Mouse (Mus musculus) CH12.LX (cell line): ENCODE data around the gene Dcdc2a. TPM values are rescaled to one million over a fixed set of nuclear protein-coding genes. Genes with fewer than 3 reads are reported as not detected.

Source experiments
- DNase-seq: peaks from one replicate; pipeline ENCODE4 v3.0.0-alpha.2; 2013; ENCODE audit errors: extremely low read depth
- H3K27ac ChIP-seq: 2 replicates; pipeline ENCODE4 v1.5.1; 2012; ENCODE audit warnings: low read depth, mild to moderate bottlenecking, control low read depth, moderate library complexity; ENCODE audit not compliant: insufficient read depth
- H3K27me3 ChIP-seq: replicated peaks from 2 replicates; pipeline ENCODE3; 2012; ENCODE audit warnings: inconsistent platforms
- H3K36me3 ChIP-seq, 2 experiments: replicated peaks in 1 of 2; 2 replicates each; pipeline versions ENCODE3 to v1.6.1; 2012; ENCODE audit warnings: inconsistent platforms in 1 of 2, low read length in 1 of 2, mild to moderate bottlenecking in 1 of 2, mixed read lengths in 1 of 2, moderate library complexity in 1 of 2; ENCODE audit not compliant: control insufficient read depth in 1 of 2, insufficient read depth in 1 of 2
- H3K4me1 ChIP-seq, 2 experiments: 2 replicates each; pipeline ENCODE4 v1.6.1; 2012; ENCODE audit warnings: inconsistent platforms in 1 of 2, moderate library complexity in 1 of 2; ENCODE audit not compliant: insufficient read depth in 2 of 2, control insufficient read depth in 1 of 2
- H3K4me2 ChIP-seq: 2 replicates; pipeline ENCODE4 v1.6.1; 2012; ENCODE audit warnings: low read depth, mild to moderate bottlenecking, control low read depth; ENCODE audit not compliant: poor library complexity, insufficient read depth, severe bottlenecking
- H3K4me3 ChIP-seq, 3 experiments: fragments of 150-350 bp in 1 of 3; sonication (generic) in 1 of 3; replicated peaks in 1 of 3; 2 replicates each; pipeline versions ENCODE3 to v1.5.1; 2011 to 2012; ENCODE audit warnings: low read depth in 2 of 3, low read length in 2 of 3, mild to moderate bottlenecking in 2 of 3, moderate library complexity in 2 of 3, control low read depth in 1 of 3, improper control_type of control experiment in 1 of 3, inconsistent platforms in 1 of 3, mixed read lengths in 1 of 3; ENCODE audit not compliant: poor library complexity in 1 of 3
- H3K79me2 ChIP-seq: replicated peaks from 2 replicates; pipeline ENCODE4 v1.6.1; 2012; ENCODE audit warnings: mild to moderate bottlenecking, moderate library complexity; ENCODE audit not compliant: control insufficient read depth, poor library complexity, insufficient read depth, severe bottlenecking; ENCODE audit errors: extremely low read depth
- H3K9ac ChIP-seq: 2 replicates; pipeline ENCODE4 v1.6.1; 2012; ENCODE audit warnings: low read depth, mild to moderate bottlenecking, control low read depth, moderate library complexity; ENCODE audit not compliant: insufficient read depth
- H3K9me3 ChIP-seq: replicated peaks from 2 replicates; pipeline ENCODE3; 2012; ENCODE audit warnings: low read length, inconsistent platforms, mixed read lengths
- CHD2 ChIP-seq: IDR thresholded peaks from 2 replicates; pipeline ENCODE4 v1.6.1; 2011; ENCODE audit warnings: low read length, improper control_type of control experiment
- CTCF ChIP-seq, 2 experiments: IDR thresholded peaks in 1 of 2; conservative IDR thresholded peaks in 1 of 2; 2 replicates each; pipeline ENCODE4 v1.5.1; 2011 to 2012; ENCODE audit warnings: low read depth in 2 of 2, low read length in 2 of 2, improper control_type of control experiment in 1 of 2, inconsistent platforms in 1 of 2, mild to moderate bottlenecking in 1 of 2, moderate library complexity in 1 of 2
- E2F4 ChIP-seq: IDR thresholded peaks from 2 replicates; pipeline ENCODE4 v1.6.1; 2011; ENCODE audit warnings: low read depth, low read length, improper control_type of control experiment; ENCODE audit not compliant: insufficient replicate concordance
- ELF1 ChIP-seq: IDR thresholded peaks from 2 replicates; pipeline ENCODE4 v1.6.1; 2014; ENCODE audit warnings: low read depth, mild to moderate bottlenecking, inconsistent platforms, low read length, improper control_type of control experiment
- ETS1 ChIP-seq: conservative IDR thresholded peaks from 2 replicates; pipeline ENCODE4 v1.6.1; 2012; ENCODE audit warnings: low read depth, mild to moderate bottlenecking, inconsistent platforms, low read length, improper control_type of control experiment, moderate library complexity
- GABPA ChIP-seq: IDR thresholded peaks from 2 replicates; pipeline ENCODE4 v1.6.1; 2012; ENCODE audit warnings: low read depth, low read length, improper control_type of control experiment, inconsistent platforms; ENCODE audit not compliant: insufficient replicate concordance
- KAT2A ChIP-seq: IDR thresholded peaks from 2 replicates; pipeline ENCODE4 v1.6.1; 2012; ENCODE audit warnings: low read length, improper control_type of control experiment, inconsistent platforms; ENCODE audit not compliant: insufficient replicate concordance
- MAZ ChIP-seq: IDR thresholded peaks from 2 replicates; pipeline ENCODE4 v1.6.1; 2012; ENCODE audit warnings: low read depth, mild to moderate bottlenecking, inconsistent platforms, low read length, improper control_type of control experiment, moderate library complexity
- MEF2A ChIP-seq: IDR thresholded peaks from 2 replicates; pipeline ENCODE4 v1.6.1; 2014; ENCODE audit warnings: low read depth, mild to moderate bottlenecking, inconsistent platforms, low read length, improper control_type of control experiment, borderline replicate concordance
- MXI1 ChIP-seq: IDR thresholded peaks from 2 replicates; pipeline ENCODE4 v1.6.1; 2011; ENCODE audit warnings: mild to moderate bottlenecking, low read depth, low read length, improper control_type of control experiment
- PAX5 ChIP-seq: IDR thresholded peaks from 2 replicates; pipeline ENCODE4 v1.6.1; 2012; ENCODE audit warnings: low read length, inconsistent platforms, mixed read lengths
- POLR2AphosphoS2 ChIP-seq: IDR thresholded peaks from 2 replicates; pipeline ENCODE4 v1.6.1; 2011; ENCODE audit warnings: low read depth, low read length, improper control_type of control experiment
- SMC3 ChIP-seq: IDR thresholded peaks from 2 replicates; pipeline ENCODE4 v1.6.1; 2011; ENCODE audit warnings: low read depth, low read length, improper control_type of control experiment
- USF1 ChIP-seq: IDR thresholded peaks from 2 replicates; pipeline ENCODE4 v1.6.1; 2014; ENCODE audit warnings: low read depth, mild to moderate bottlenecking, inconsistent platforms, low read length, improper control_type of control experiment
- USF2 ChIP-seq: conservative IDR thresholded peaks from 2 replicates; pipeline ENCODE4 v1.6.1; 2011; ENCODE audit warnings: low read depth, low read length, improper control_type of control experiment
- ZMIZ1 ChIP-seq: IDR thresholded peaks from 2 replicates; pipeline ENCODE4 v1.6.1; 2012; ENCODE audit warnings: low read depth, mild to moderate bottlenecking, inconsistent platforms, low read length, improper control_type of control experiment
- dilution Hi-C: fragments of 300-500 bp; cut with MboI; formaldehyde crosslinking; loops from 2 replicates; pipeline ENCODE4 v1.14.3; 2020; ENCODE audit warnings: low sequenced_read_pairs; ENCODE audit not compliant: extremely low pct_unique_long_range_greater_than_20kb, extremely low pct_ligation_motif_present
- in situ Hi-C: fragments of 300-500 bp; cut with MboI; formaldehyde crosslinking; loops from 3 replicates; pipeline ENCODE4 v1.14.3; 2019; ENCODE audit warnings: low sequenced_read_pairs, low pct_ligation_motif_present, low pct_unique_long_range_greater_than_20kb, mixed read lengths
- polyA plus RNA-seq: library from polyadenylated mRNA; unstranded; fragments of >175 nt; gene quantifications from 2 replicates; pipeline ENCODE4 v1.2.1, GENCODE M21; 2012; ENCODE audit warnings: low read depth; ENCODE audit not compliant: insufficient read length
- total RNA-seq, 2 experiments: library from RNA; depleted of rRNA; stranded (reverse); fragments of 300-350 nt in 1 of 2; fragments of >200 nt in 1 of 2; gene quantifications; 2 replicates each; pipeline ENCODE4 v1.2.3; 2012 to 2014

Gene Dcdc2a
- total and polyA plus RNA-seq, 3 experiments, result not detected

DNA sequence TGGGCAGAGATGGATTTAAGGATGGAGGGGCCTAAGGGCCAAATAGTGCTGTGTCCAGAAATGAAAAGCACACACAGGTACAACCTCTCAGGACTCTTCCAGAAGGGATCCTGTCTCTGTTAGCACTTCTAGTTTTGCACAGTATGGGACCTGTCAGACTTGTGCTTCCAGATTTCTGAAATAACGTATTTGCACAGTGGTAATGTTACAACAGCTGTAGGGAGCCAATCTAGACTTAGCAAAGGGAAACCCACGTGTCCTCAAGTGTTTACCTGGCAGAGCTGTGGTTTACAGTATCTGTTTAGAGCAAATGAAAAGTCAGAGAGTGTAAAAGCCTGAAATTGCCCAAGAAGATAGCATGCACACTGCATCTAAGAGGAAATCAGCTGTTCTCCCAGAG, 104.1 kb downstream of the Dcdc2a start:
- peaks cover 6 to 10% of the 10 kb centered on the region in 2 experiments; a peak in 1 of 4 replicates for H3K4me1 ChIP-seq
- no peak overlapping the region for H3K4me3 ChIP-seq
- H3K27me3 ChIP-seq, result no peaks in the 10 kb centered on the region
- TF ChIP-seq USF1, result no peak
- no peak for TF ChIP-seq USF2
- no peak for TF ChIP-seq MAZ
- TF ChIP-seq ZMIZ1, result no peak
- TF ChIP-seq GABPA, result no peak
- no peak for TF ChIP-seq MEF2A
- no peak for TF ChIP-seq ELF1
- H3K79me2 ChIP-seq, result no peaks in the 10 kb centered on the region
- H3K9me3 ChIP-seq, result no peaks in the 10 kb centered on the region
- in situ Hi-C loops (no loop called here), dilution Hi-C loops (no loop called here)
- no peak overlapping the region for H3K27ac ChIP-seq
- H3K9ac ChIP-seq, result no peak overlapping the region
- DNase-seq, result no peak
- H3K4me2 ChIP-seq, result no peak overlapping the region
- no peaks in the 10 kb centered on the region for H3K36me3 ChIP-seq

DNA sequence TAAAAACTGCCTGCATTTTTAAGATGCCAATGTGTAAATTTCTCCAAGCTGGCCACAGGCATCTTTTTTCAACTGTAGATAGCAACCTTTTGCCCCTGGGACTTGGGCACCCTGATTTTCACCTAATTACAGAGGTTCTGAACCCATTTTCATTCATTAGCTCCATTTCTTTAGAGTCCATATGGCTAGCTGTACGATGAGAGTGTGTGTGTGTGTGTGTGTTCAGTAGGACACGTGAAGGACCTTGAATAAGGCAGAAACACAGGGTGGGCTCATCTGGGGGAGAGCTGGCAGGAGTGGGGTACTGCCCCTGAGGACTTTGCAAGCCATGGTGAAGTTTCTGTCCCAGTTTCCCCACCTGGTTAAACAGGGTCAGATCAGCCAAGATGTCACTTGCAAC, 105.0 kb downstream of the Dcdc2a start:
- no peak for DNase-seq
- H3K9me3 ChIP-seq, result no peaks in the 10 kb centered on the region
- no peaks in the 10 kb centered on the region for H3K79me2 ChIP-seq
- H3K27me3 ChIP-seq, result no peaks in the 10 kb centered on the region
- no peaks in the 10 kb centered on the region for H3K36me3 ChIP-seq
- H3K4me2 ChIP-seq, result no peak overlapping the region
- H3K4me3 ChIP-seq, result no peak overlapping the region
- TF ChIP-seq KAT2A, result no peak
- no peak for TF ChIP-seq CHD2
- no peak for TF ChIP-seq PAX5
- no peak for TF ChIP-seq ETS1
- TF ChIP-seq MEF2A, result no peak
- no peak for TF ChIP-seq E2F4
- no peak for TF ChIP-seq CTCF (conservative IDR thresholded peaks at IDR 0.05 in 1 of 2, IDR thresholded peaks at IDR 0.05 in 1 of 2; ENCODE audit: low read depth in 2 of 2, low read length in 2 of 2)
- TF ChIP-seq POLR2AphosphoS2, result no peak
- TF ChIP-seq SMC3, result no peak
- no peak for TF ChIP-seq MXI1
- H3K4me1 ChIP-seq, result peaks cover 6 to 10% of the 10 kb centered on the region in 2 experiments; a peak in 1 of 4 replicates
- in situ Hi-C loops (no loop called here), dilution Hi-C loops (no loop called here)
- no peak overlapping the region for H3K27ac ChIP-seq
- H3K9ac ChIP-seq, result no peak overlapping the region
